Mouse (Mus musculus) erythroblast, adult 5-6 weeks (primary cell): ENCODE data around the gene Gm10471. TPM values are rescaled to one million over a fixed set of nuclear protein-coding genes. Genes with fewer than 3 reads are reported as not detected.
"Not testable (repeated sequence)": the region's sequence is repeated elsewhere in the genome, so short reads cannot be mapped to it uniquely, and the experiment has no call there.

Source experiments
- ATAC-seq: replicated peaks from 2 replicates; pipeline ENCODE4 v1.8.0; 2016; ENCODE audit warnings: moderate number of reproducible peaks, mild to moderate bottlenecking, moderate TSS enrichment, inconsistent platforms; ENCODE audit not compliant: poor library complexity, low FRiP score, severe bottlenecking
- total RNA-seq, 2 experiments: library from RNA; stranded (forward) in 1 of 2; stranded (reverse) in 1 of 2; fragments of 150-400 nt in 1 of 2; fragments of 200-764, 138-1000 nt in 1 of 2; gene quantifications; 2 replicates each; pipeline versions ENCODE4 v1.2.3 to v1.2.4; 2015 to 2017; ENCODE audit warnings: low replicate concordance in 2 of 2

The Gm10471 gene
- total RNA-seq (2015; ENCODE audit: low replicate concordance): not detected in 2 replicates
- not detected in 2 replicates for total RNA-seq (2017; ENCODE audit: low replicate concordance)

DNA sequence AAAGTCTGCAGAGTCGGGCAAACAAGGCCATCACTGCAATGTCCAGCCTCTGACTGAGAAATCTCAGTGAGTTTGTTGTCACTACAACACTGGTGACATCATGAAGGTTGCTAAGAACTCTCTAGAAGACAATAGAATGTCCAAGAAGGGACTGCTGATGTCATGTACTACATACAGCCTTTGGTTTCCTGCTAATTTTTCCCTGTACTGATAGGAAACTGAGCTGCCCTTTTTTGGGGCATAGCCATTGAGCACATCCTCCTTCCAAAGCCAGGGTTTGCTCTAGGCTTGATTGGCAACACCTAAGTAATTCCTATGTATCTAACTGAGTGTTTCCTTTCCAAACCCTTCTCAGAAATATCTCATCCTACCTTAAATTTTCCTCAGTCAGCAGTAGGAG lies at the start of gene Gm10471:
Gene Gm10471 (minus strand): TSS at position 101 of the 400 bp plus-strand sequence.
- not testable (repeated sequence) for ATAC-seq

DNA sequence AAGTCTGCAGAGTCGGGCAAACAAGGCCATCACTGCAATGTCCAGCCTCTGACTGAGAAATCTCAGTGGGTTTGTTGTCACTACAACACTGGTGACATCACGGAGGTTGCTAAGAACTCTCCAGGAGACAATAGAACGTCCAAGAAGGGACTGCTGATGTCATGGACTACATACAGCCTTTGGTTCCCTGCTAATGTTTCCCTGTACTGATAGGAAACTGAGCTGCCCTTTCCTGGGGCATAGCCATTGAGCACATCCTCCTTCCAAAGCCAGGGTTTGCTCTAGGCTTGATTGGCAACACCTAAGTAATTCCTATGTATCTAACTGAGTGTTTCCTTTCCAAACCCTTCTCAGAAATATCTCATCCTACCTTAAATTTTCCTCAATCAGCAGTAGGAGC lies 32.2 kb upstream of the Gm10471 start, which contains the start of gene Gm10220:
Gene Gm10220 (minus strand): TSS at position 101 of the 400 bp plus-strand sequence.
- ATAC-seq: not testable (repeated sequence)

DNA sequence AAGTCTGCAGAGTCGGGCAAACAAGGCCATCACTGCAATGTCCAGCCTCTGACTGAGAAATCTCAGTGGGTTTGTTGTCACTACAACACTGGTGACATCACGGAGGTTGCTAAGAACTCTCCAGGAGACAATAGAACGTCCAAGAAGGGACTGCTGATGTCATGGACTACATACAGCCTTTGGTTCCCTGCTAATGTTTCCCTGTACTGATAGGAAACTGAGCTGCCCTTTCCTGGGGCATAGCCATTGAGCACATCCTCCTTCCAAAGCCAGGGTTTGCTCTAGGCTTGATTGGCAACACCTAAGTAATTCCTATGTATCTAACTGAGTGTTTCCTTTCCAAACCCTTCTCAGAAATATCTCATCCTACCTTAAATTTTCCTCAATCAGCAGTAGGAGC lies 16.2 kb upstream of the Gm10471 start, which contains the start of gene 5031410I06Rik:
Gene 5031410I06Rik (minus strand): TSS at position 101 of the 400 bp plus-strand sequence.
- ATAC-seq: not testable (repeated sequence)

DNA sequence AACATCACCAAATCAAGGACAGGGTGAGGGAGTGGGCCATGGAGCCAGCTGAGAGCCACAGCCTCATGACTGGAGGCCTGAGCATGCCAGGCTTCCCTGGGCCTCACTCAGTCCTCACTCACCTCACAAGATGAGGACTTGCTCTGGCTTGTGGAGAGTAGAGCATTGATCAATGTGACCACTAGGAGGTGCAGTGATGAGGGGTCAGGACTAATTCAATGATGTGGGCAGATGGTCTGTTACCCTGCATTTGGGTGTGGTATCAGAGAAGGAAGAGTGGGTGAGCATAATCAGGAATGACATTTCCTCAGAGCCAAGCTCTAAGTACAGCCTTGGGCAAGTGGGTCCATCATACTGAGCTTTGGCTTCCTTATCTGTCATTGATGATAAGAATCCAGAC lies 10.1 kb downstream of the Gm10471 start:
- not testable (repeated sequence) for ATAC-seq

DNA sequence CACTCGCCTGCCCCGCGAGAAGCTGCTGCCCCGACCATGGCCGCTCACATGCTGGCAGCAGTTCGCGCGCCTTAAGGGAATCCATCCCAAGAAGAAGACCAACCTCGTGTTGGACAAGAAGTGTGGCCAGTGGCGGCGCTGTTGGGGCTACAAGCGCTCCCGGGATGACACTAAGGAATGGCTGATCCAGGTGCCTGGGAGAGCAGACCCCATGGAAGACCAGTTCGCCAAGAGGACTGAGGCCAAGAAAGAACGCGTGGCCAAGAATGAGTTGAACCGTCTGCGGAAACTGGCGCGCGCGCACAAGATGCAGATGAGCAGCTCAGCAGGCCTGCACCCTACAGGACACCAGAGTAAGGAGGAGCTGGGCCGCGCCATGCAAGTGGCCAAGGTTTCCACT lies 18.4 kb downstream of the Gm10471 start:
- no peak for ATAC-seq

DNA sequence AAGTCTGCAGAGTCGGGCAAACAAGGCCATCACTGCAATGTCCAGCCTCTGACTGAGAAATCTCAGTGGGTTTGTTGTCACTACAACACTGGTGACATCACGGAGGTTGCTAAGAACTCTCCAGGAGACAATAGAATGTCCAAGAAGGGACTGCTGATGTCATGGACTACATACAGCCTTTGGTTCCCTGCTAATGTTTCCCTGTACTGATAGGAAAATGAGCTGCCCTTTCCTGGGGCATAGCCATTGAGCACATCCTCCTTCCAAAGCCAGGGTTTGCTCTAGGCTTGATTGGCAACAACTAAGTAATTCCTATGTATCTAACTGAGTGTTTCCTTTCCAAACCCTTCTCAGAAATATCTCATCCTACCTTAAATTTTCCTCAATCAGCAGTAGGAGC lies 30.6 kb downstream of the Gm10471 start, which contains the start of gene Gm7347:
Gene Gm7347 (minus strand): TSS at position 101 of the 400 bp plus-strand sequence.
- not testable (repeated sequence) for ATAC-seq

DNA sequence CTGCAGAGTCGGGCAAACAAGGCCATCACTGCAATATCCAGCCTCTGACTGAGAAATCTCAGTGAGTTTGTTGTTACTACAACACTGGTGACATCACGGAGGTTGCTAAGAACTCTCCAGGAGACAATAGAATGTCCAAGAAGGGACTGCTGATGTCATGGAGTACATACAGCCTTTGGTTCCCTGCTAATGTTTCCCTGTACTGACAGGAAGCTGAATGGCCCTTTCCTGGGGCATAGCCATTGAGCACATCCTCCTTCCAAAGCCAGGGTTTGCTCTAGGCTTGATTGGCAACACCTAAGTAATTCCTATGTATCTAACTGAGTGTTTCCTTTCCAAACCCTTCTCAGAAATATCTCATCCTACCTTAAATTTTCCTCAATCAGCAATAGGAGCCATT lies 49.6 kb downstream of the Gm10471 start, which contains the start of gene Speer4a:
Gene Speer4a (minus strand): TSS at position 101 of the 400 bp plus-strand sequence.
- not testable (repeated sequence) for ATAC-seq

Other genes starting within 250 kb of the Gm10471 start
- not detected in 2 replicates for gene Gm21663, start 146.9 kb downstream of the Gm10471 start, total RNA-seq (2015; ENCODE audit: low replicate concordance)
- not detected in 2 replicates for gene Gm21663, start 146.9 kb downstream of the Gm10471 start, total RNA-seq (2017; ENCODE audit: low replicate concordance)
- not detected in 2 replicates for gene Gm21671, start 134.9 kb downstream of the Gm10471 start, total RNA-seq (2015; ENCODE audit: low replicate concordance)
- gene Gm21671, start 134.9 kb downstream of the Gm10471 start, total RNA-seq (2017; ENCODE audit: low replicate concordance): not detected in 2 replicates
- not detected in 2 replicates for gene Gm21680, start 116.6 kb downstream of the Gm10471 start, total RNA-seq (2015; ENCODE audit: low replicate concordance)
- gene Gm21680, start 116.6 kb downstream of the Gm10471 start, total RNA-seq (2017; ENCODE audit: low replicate concordance): not detected in 2 replicates
- not detected in 2 replicates for gene Gm21698, start 100.6 kb downstream of the Gm10471 start, total RNA-seq (2015; ENCODE audit: low replicate concordance)
- not detected in 2 replicates for gene Gm21698, start 100.6 kb downstream of the Gm10471 start, total RNA-seq (2017; ENCODE audit: low replicate concordance)
- gene Gm1979, start 84.5 kb downstream of the Gm10471 start, total RNA-seq (2015; ENCODE audit: low replicate concordance): not detected in 2 replicates
- gene Gm1979, start 84.5 kb downstream of the Gm10471 start, total RNA-seq (2017; ENCODE audit: low replicate concordance): not detected in 2 replicates
- not detected in 2 replicates for gene Gm5862, start 66.4 kb downstream of the Gm10471 start, total RNA-seq (2015; ENCODE audit: low replicate concordance)
- gene Gm5862, start 66.4 kb downstream of the Gm10471 start, total RNA-seq (2017; ENCODE audit: low replicate concordance): not detected in 2 replicates
- gene Speer4a, start 49.7 kb downstream of the Gm10471 start, total RNA-seq (2015; ENCODE audit: low replicate concordance): not detected in 2 replicates
- gene Speer4a, start 49.7 kb downstream of the Gm10471 start, total RNA-seq (2017; ENCODE audit: low replicate concordance): not detected in 2 replicates
- not detected in 2 replicates for gene Gm7347, start 30.7 kb downstream of the Gm10471 start, total RNA-seq (2015; ENCODE audit: low replicate concordance)
- gene Gm7347, start 30.7 kb downstream of the Gm10471 start, total RNA-seq (2017; ENCODE audit: low replicate concordance): not detected in 2 replicates
- not detected in 2 replicates for gene 5031410I06Rik, start 16.1 kb upstream of the Gm10471 start, total RNA-seq (2015; ENCODE audit: low replicate concordance)
- not detected in 2 replicates for gene 5031410I06Rik, start 16.1 kb upstream of the Gm10471 start, total RNA-seq (2017; ENCODE audit: low replicate concordance)
- gene Gm10220, start 32.1 kb upstream of the Gm10471 start, total RNA-seq (2015; ENCODE audit: low replicate concordance): not detected in 2 replicates
- gene Gm10220, start 32.1 kb upstream of the Gm10471 start, total RNA-seq (2017; ENCODE audit: low replicate concordance): not detected in 2 replicates
- not detected in 2 replicates for gene Gm7361, start 168.4 kb upstream of the Gm10471 start, total RNA-seq (2015; ENCODE audit: low replicate concordance)
- not detected in 2 replicates for gene Gm7361, start 168.4 kb upstream of the Gm10471 start, total RNA-seq (2017; ENCODE audit: low replicate concordance)